Mouse (Mus musculus): ENCODE results near the gene Zfp207. TPM values are rescaled to one million over a fixed set of nuclear protein-coding genes. Genes with fewer than 3 reads are reported as not detected.
"Not testable (repeated sequence)": the region's sequence is repeated elsewhere in the genome, so short reads cannot be mapped to it uniquely, and the experiment has no call there.

Gene Zfp207
- polyA plus RNA-seq, 1 experiment from 2014 or later: 300 TPM

DNA sequence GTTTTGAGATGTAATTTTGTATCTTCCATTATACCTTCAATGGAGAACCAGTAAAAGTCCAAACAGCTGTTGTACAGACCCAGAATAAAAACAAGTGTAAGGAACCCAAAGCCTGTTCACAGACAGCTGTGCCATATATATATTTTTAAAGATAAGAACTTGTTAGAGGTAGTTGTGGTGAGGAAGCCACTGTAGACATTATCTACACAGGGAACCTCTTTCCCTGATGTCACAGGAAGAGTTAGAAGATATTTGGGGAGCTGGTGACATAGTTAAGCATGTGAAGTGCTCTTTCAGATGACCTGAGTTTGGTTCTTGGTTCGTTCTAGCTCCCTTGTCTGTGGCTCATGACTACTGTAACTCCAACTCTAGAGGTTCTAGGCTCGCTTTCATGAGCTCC, 41.6 kb downstream of the Zfp207 start:
- WGBS: 85% methylated on average over 2 of the region's 2 CpGs
- Histone ChIP-seq H3K4me1 (ENCODE audit: control insufficient read depth, insufficient read depth, low read length) (peaks cover under 1% of the 10 kb centered on the region; the same call in 1 of the 2 replicates), H3K27me3 (ENCODE audit: control insufficient read depth, insufficient read depth, low read length) (no peaks in the 10 kb centered on the region)

DNA sequence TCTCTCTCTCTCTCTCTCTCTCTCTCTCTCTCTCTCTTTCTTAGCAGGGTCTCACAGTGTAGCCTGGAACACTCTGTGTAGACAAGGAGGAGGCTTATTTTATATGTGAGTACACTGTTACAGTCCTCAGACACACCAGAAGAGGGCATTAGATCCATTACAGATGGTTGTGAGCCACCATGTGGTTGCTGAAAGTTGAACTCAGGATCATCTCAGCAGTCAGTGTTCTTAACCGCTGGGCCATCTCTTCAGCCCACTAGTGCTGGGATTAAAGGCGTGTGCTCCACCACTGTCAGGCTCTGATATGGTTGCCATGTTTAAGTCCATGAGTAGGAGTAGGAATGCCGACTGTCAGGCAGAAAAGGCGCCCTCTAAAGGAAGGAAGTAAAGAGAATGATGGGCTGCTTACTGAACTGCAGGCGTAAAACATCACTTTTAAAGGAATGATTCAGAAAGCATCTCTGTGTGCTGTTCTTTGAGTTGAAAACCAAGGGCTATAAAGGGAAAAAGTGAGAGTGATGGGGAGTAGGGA, 42.2 kb downstream of the Zfp207 start:
- 68% methylated on average over 5 of the region's 5 CpGs for WGBS
- no peak overlapping the region for H3K4me3 ChIP-seq (ENCODE audit: low read length)
- no peaks in the 10 kb centered on the region for H3K36me3 ChIP-seq (ENCODE audit: control insufficient read depth, insufficient read depth, low read length)
- no peaks in the 10 kb centered on the region for H3K9me3 ChIP-seq (ENCODE audit: control insufficient read depth, low read length)
- H3K27me3 ChIP-seq (ENCODE audit: control insufficient read depth, insufficient read depth, low read length): no peaks in the 10 kb centered on the region
- H3K27ac ChIP-seq (ENCODE audit: low read depth, low read length): no peak overlapping the region
- H3K9ac ChIP-seq (ENCODE audit: low read depth, low read length): no peak overlapping the region
- H3K4me1 ChIP-seq (ENCODE audit: control insufficient read depth, insufficient read depth, low read length): peaks cover 5% of the 10 kb centered on the region
- no peak for ATAC-seq (ENCODE audit: low FRiP score, low TSS enrichment)
- H3K4me2 ChIP-seq (replicated peaks; ENCODE audit: low read depth, low read length): no peak overlapping the region

More for the DNA sequence above, 41.6 kb downstream of the Zfp207 start:
- Histone ChIP-seq H3K4me2 (replicated peaks; ENCODE audit: low read depth, low read length) (no peak overlapping the region), H3K9me3 (ENCODE audit: control insufficient read depth, low read length) (no peaks in the 10 kb centered on the region), H3K36me3 (ENCODE audit: control insufficient read depth, insufficient read depth, low read length) (no peaks in the 10 kb centered on the region), H3K4me3 (ENCODE audit: low read length) (no peak overlapping the region), H3K9ac (ENCODE audit: low read depth, low read length) (no peak overlapping the region), H3K27ac (ENCODE audit: low read depth, low read length) (no peak overlapping the region)
- ATAC-seq (ENCODE audit: low FRiP score, low TSS enrichment): no peak

GRCm38 (mm10) chr11:80426029-80426813, 43.1 kb downstream of the Zfp207 start:
- H3K9me3 ChIP-seq (ENCODE audit: control insufficient read depth, low read length); H3K4me1 ChIP-seq (ENCODE audit: control insufficient read depth, insufficient read depth, low read length); H3K4me3 ChIP-seq (ENCODE audit: low read length); H3K36me3 ChIP-seq (ENCODE audit: control insufficient read depth, insufficient read depth, low read length); H3K9ac ChIP-seq (ENCODE audit: low read depth, low read length); ATAC-seq (ENCODE audit: low FRiP score, low TSS enrichment); H3K27ac ChIP-seq (ENCODE audit: low read depth, low read length); H3K4me2 ChIP-seq (replicated peaks; ENCODE audit: low read depth, low read length); H3K27me3 ChIP-seq (ENCODE audit: control insufficient read depth, insufficient read depth, low read length): not testable (repeated sequence)
- WGBS: 84% methylated on average over 16 of the region's 16 CpGs

- under 1% methylated on average over 56 of the region's 58 CpGs for WGBS
- Histone ChIP-seq H3K36me3 (ENCODE audit: control insufficient read depth, insufficient read depth, low read length) (peaks cover 16% of the 10 kb centered on the region), H3K27me3 (ENCODE audit: control insufficient read depth, insufficient read depth, low read length) (no peaks in the 10 kb centered on the region), H3K4me2 (replicated peaks; ENCODE audit: low read depth, low read length) (peak within 1 kb of the TSS; percentile 49), H3K27ac (ENCODE audit: low read depth, low read length) (peak within 1 kb of the TSS; percentile 65; the same call in 1 of the 2 replicates), H3K9ac (ENCODE audit: low read depth, low read length) (peak within 1 kb of the TSS; percentile 96), H3K4me1 (ENCODE audit: control insufficient read depth, insufficient read depth, low read length) (peaks cover 7% of the 10 kb centered on the region), H3K4me3 (ENCODE audit: low read length) (peak within 1 kb of the TSS; percentile 99), H3K9me3 (ENCODE audit: control insufficient read depth, low read length) (no peaks in the 10 kb centered on the region)
- ATAC-seq (ENCODE audit: low FRiP score, low TSS enrichment): peak; percentile 99
Observed at GRCm38 (mm10) chr11:80428381-80429008, 45.4 kb downstream of the Zfp207 start, which contains the start of gene Psmd11. TSS of gene Psmd11 (plus strand) at chr11:80428615.

- Histone ChIP-seq H3K9ac (ENCODE audit: low read depth, low read length) (peak overlapping the region; percentile 96), H3K4me1 (ENCODE audit: control insufficient read depth, insufficient read depth, low read length) (peaks cover 7% of the 10 kb centered on the region), H3K27me3 (ENCODE audit: control insufficient read depth, insufficient read depth, low read length) (no peaks in the 10 kb centered on the region), H3K4me2 (replicated peaks; ENCODE audit: low read depth, low read length) (peak overlapping the region; percentile 49), H3K4me3 (ENCODE audit: low read length) (peak overlapping the region; percentile 99), H3K27ac (ENCODE audit: low read depth, low read length) (peak overlapping the region; percentile 65; the same call in 1 of the 2 replicates), H3K36me3 (ENCODE audit: control insufficient read depth, insufficient read depth, low read length) (peaks cover 20% of the 10 kb centered on the region), H3K9me3 (ENCODE audit: control insufficient read depth, low read length) (no peaks in the 10 kb centered on the region)
- no peak; the same call in none of the 2 replicates for ATAC-seq (ENCODE audit: low FRiP score, low TSS enrichment)
- WGBS: under 1% methylated on average over 37 of the region's 37 CpGs
Observed at GRCm38 (mm10) chr11:80429009-80429475, 46.0 kb downstream of the Zfp207 start.

GRCm38 (mm10) chr11:80429500-80430166, 46.6 kb downstream of the Zfp207 start:
- 57% methylated on average over 14 of the region's 14 CpGs for WGBS
- ATAC-seq (ENCODE audit: low FRiP score, low TSS enrichment): no peak
- Histone ChIP-seq H3K27ac (ENCODE audit: low read depth, low read length) (no peak overlapping the region), H3K9me3 (ENCODE audit: control insufficient read depth, low read length) (no peaks in the 10 kb centered on the region), H3K4me1 (ENCODE audit: control insufficient read depth, insufficient read depth, low read length) (peaks cover 7% of the 10 kb centered on the region), H3K9ac (ENCODE audit: low read depth, low read length) (peak overlapping the region; percentile 96), H3K4me2 (replicated peaks; ENCODE audit: low read depth, low read length) (peak overlapping the region; percentile 49), H3K4me3 (ENCODE audit: low read length) (peak overlapping the region; percentile 99), H3K27me3 (ENCODE audit: control insufficient read depth, insufficient read depth, low read length) (no peaks in the 10 kb centered on the region), H3K36me3 (ENCODE audit: control insufficient read depth, insufficient read depth, low read length) (peaks cover 23% of the 10 kb centered on the region)

- H3K4me2 ChIP-seq (replicated peaks; ENCODE audit: low read depth, low read length): no peak overlapping the region
- 81% methylated on average over 3 of the region's 3 CpGs for WGBS
- H3K4me1 ChIP-seq (ENCODE audit: control insufficient read depth, insufficient read depth, low read length): peaks cover 7% of the 10 kb centered on the region
- no peaks in the 10 kb centered on the region for H3K27me3 ChIP-seq (ENCODE audit: control insufficient read depth, insufficient read depth, low read length)
- no peaks in the 10 kb centered on the region for H3K9me3 ChIP-seq (ENCODE audit: control insufficient read depth, low read length)
- H3K27ac ChIP-seq (ENCODE audit: low read depth, low read length): no peak overlapping the region
- no peak overlapping the region for H3K9ac ChIP-seq (ENCODE audit: low read depth, low read length)
- H3K4me3 ChIP-seq (ENCODE audit: low read length): no peak overlapping the region
- ATAC-seq (ENCODE audit: low FRiP score, low TSS enrichment): no peak
- H3K36me3 ChIP-seq (ENCODE audit: control insufficient read depth, insufficient read depth, low read length): peaks cover 28% of the 10 kb centered on the region
Observed at GRCm38 (mm10) chr11:80430366-80430910, 47.4 kb downstream of the Zfp207 start.

DNA sequence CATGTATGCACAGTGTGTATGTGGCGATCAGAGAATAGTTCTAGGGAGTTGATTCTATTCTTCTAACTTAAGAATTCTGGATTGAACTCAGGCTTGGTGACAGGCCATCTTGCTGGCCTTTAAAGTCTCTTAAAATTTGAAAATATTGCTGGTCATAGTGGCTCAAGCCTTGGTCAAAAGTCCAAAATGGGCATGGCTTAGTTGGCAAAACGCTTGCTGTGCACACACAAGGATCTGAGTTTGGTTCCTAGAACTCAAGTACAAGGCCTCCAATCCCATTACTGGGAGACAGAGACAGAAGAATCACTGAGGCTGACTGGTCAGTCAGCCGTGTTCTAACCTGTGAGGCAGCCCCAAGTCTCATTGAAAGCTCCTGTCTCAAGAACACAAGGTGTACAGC, 63.8 kb downstream of the Zfp207 start:
- no peak overlapping the region for H3K4me2 ChIP-seq (replicated peaks; ENCODE audit: low read depth, low read length)

More for the DNA sequence above, 63.8 kb downstream of the Zfp207 start:
- no peak overlapping the region for H3K9ac ChIP-seq (ENCODE audit: low read depth, low read length)
- H3K27me3 ChIP-seq (ENCODE audit: control insufficient read depth, insufficient read depth, low read length): no peaks in the 10 kb centered on the region
- peaks cover 69% of the 10 kb centered on the region for H3K36me3 ChIP-seq (ENCODE audit: control insufficient read depth, insufficient read depth, low read length)
- no peak for ATAC-seq (ENCODE audit: low FRiP score, low TSS enrichment)
- no peaks in the 10 kb centered on the region for H3K4me1 ChIP-seq (ENCODE audit: control insufficient read depth, insufficient read depth, low read length)
- H3K27ac ChIP-seq (ENCODE audit: low read depth, low read length): no peak overlapping the region
- no peaks in the 10 kb centered on the region for H3K9me3 ChIP-seq (ENCODE audit: control insufficient read depth, low read length)
- no peak overlapping the region for H3K4me3 ChIP-seq (ENCODE audit: low read length)
- WGBS: 95% methylated on average over 3 of the region's 3 CpGs

Measured in kidney, embryonic 14.5 days (tissue).